Mouse (Mus musculus): ENCODE measurements around the gene Pdha1. TPM values are rescaled to one million over a fixed set of nuclear protein-coding genes. Genes with fewer than 3 reads are reported as not detected.

The Pdha1 gene
- total RNA-seq (2015) = 85.1 and 86.0 TPM in 2 replicates
- total RNA-seq (2017) = 111 and 116 TPM in 2 replicates

- peak; percentile 88 for ATAC-seq (ENCODE audit: poor library complexity, severe bottlenecking)
These were observed at the start of gene Pdha1 for GRCm38 (mm10) chrX:160137861-160138717. TSS of gene Pdha1 (minus strand) at chrX:160138413.

DNA sequence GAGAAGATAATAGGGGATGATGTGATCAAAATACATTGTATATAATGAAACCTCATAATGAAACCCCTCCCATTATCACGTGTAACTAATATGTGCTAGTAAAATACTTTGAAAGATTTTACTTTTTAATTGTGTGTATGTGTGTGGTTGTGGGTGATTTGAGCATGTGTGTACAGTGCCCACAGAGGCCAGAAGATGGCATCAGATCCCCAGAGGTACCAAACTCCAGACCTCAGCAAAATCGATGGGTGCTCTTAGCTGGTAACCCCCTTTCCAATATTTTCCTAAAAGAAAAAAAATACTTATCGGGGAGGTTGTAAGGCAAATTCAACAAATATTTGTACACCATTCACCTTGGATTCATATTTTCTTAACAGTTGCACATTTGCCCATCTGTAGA lies 40.8 kb upstream of the Pdha1 start:
- ATAC-seq (ENCODE audit: poor library complexity, severe bottlenecking) = no peak

- peak; percentile 82 for ATAC-seq (ENCODE audit: poor library complexity, severe bottlenecking)
These were observed 31.9 kb upstream of the Pdha1 start for GRCm38 (mm10) chrX:160170150-160170549.

- ATAC-seq (ENCODE audit: poor library complexity, severe bottlenecking) = no peak
These were observed 28.2 kb upstream of the Pdha1 start for GRCm38 (mm10) chrX:160166246-160166985.

GRCm38 (mm10) chrX:160164259-160164658 lies 26.0 kb upstream of the Pdha1 start:
- no peak for ATAC-seq (ENCODE audit: poor library complexity, severe bottlenecking)

- ATAC-seq (ENCODE audit: poor library complexity, severe bottlenecking) = no peak
These were observed 15.1 kb upstream of the Pdha1 start for GRCm38 (mm10) chrX:160153147-160153815.

GRCm38 (mm10) chrX:160148859-160149258 lies 10.6 kb upstream of the Pdha1 start:
- ATAC-seq (ENCODE audit: poor library complexity, severe bottlenecking) = no peak

DNA sequence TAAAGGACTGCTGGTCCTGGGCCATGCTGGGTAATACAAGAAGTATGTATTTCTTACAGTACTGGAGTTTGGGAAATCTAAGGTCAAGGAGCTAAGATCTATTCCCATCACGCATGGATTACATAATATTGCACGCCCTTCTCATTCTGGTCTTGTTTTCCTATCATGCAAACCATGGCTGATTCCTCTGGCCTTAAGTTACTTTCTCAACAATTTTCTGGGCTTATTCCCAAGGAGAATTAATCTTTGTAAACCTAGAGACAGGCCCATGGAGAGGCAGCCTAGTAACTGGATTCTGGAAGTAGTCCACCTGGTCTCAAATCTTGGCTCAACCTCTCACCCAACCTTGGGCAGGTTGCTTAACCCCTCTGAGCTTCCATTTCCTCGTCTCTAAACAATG lies 9.2 kb upstream of the Pdha1 start:
- no peak for ATAC-seq (ENCODE audit: poor library complexity, severe bottlenecking)

DNA sequence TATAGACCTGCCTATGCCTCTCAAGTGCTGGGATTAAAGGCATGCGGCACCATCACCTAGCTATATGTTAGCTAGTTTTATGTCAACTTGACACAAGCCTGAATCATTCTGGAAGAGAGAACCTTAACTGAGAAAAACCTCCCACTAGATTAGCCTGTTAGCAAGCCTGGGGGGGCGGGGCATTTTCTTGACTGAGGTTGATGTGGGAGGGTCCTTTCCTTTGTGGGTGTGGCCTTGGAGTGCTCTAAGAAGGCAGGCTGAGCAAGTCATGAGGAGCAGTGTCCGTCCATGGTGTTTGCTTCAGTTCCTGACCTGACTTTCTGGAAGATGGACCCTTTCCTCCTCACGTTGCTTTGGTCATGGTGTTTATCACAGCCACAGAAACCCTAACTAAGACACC lies 8.6 kb upstream of the Pdha1 start:
- ATAC-seq (ENCODE audit: poor library complexity, severe bottlenecking) = no peak

- ATAC-seq (ENCODE audit: poor library complexity, severe bottlenecking) = peak; percentile 5
These were observed 894 bp downstream of the Pdha1 start for GRCm38 (mm10) chrX:160137177-160137860.

DNA sequence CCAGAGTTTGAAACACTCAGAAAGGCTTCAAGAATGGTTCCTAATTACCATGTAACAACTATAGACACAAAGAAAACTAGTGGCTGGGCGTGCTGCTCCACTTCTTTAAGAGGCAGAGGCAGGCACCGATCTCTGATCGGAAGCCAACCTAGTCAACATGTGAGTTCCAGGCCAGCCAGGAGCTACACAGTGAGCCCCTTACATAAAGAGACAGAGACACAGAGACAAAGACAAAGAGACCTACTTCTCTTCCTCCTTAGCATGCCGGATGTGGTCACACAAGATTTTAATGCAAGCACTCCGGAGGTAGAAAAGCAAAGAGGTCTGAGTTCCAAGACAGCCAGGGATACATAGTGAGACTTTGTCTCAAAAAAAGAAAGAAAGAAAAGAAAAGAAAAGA lies 2.1 kb downstream of the Pdha1 start:
- 0 out of 2 replicates have a peak, but pooled peaks have one; percentile 18 for ATAC-seq (ENCODE audit: poor library complexity, severe bottlenecking)

DNA sequence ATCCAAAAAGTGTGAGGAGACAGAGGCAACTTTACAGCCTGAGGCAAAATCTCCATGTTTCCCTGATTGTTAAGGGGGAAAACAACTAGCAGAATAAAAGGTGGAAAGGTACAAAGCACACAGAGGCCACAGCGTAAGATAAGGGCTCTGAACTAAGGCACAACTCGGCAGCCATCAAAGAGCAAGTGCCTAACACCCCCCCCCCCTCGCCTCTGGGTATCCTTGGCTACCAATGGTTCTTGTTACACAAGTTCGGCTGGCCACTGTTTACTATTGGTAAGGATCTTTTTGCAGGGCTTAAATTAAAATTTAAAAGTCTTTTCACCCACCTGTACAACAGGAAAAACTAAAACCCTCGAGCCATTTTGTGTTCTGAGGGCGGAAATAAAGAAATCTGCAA lies 2.5 kb downstream of the Pdha1 start:
- no peak for ATAC-seq (ENCODE audit: poor library complexity, severe bottlenecking)

DNA sequence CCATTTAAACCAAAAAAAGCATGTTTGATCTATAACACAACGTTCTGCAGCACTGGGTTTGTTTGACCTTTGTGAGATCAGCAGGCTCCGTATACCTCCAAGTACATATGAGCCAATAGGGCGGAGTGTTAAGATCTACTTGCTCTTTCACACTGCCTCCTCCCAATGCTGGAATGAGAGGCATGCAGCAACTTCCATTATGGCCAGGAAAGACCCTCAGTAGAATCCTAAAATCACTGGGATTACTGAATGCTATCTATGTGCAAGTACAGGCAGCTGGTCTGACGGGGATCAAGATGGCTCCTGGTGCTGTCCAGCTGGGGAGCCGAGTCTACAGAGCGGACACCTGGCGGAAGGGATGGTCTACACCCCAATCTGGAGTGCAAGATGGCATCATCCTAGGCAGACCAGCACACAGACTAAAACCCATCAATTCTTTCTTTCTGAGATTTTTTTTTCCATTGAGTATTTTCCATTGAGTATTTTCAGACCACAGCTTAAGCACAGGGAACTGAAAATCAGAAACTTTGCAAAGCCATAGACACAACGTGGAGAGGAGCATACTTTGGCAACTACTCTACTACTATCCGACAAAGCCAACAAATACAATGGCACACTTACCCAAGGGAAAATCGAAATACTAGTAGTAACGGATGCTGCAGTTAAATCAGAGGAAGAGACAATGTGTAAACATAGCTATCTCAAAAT lies 3.9 kb downstream of the Pdha1 start:
- ATAC-seq (ENCODE audit: poor library complexity, severe bottlenecking) = no peak

- peak; percentile 83 for ATAC-seq (ENCODE audit: poor library complexity, severe bottlenecking)
These were observed 21.6 kb downstream of the Pdha1 start for GRCm38 (mm10) chrX:160116658-160117057.

- peak; percentile 86 for ATAC-seq (ENCODE audit: poor library complexity, severe bottlenecking)
These were observed 22.1 kb downstream of the Pdha1 start for GRCm38 (mm10) chrX:160116074-160116473.

GRCm38 (mm10) chrX:160113777-160114176 lies 24.4 kb downstream of the Pdha1 start:
- ATAC-seq (ENCODE audit: poor library complexity, severe bottlenecking) = no peak

DNA sequence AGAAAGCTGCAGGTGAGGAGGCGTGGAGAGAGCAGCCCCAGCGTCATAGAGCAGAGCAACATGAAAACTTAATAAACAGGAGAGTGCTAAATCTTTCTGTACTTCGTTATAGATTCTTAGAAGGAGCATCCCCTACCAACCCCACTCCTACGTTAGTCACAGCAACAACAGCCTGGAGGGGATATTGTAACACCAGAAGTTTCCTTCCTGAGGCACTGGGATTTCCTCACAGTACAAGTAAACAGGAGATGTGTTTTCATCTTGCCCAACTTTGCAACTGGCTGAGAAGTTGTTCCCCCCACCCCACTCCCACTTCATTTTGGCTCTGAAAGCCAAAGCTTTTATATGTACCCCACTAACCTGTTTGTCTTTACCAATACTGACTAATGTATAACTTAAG lies 30.4 kb downstream of the Pdha1 start:
- peak; percentile 64; the same call in 1 of the 2 replicates for ATAC-seq (ENCODE audit: poor library complexity, severe bottlenecking)

- no peak for ATAC-seq (ENCODE audit: poor library complexity, severe bottlenecking)
These were observed 46.2 kb downstream of the Pdha1 start for GRCm38 (mm10) chrX:160091973-160092372.

Measured in megakaryocyte, adult 5-6 weeks (primary cell).